Mouse (Mus musculus) stomach, postnatal 0 days (tissue): ENCODE data around the gene Prss28.

Source experiments
- CTCF ChIP-seq: IDR thresholded peaks from 2 replicates; pipeline ENCODE4 v1.5.1; 2016; ENCODE audit warnings: antibody characterized with exemption, low read depth, mild to moderate bottlenecking, moderate library complexity
- EP300 ChIP-seq: optimal IDR thresholded peaks from 2 replicates; pipeline ENCODE3; 2016; ENCODE audit warnings: antibody characterized with exemption

DNA sequence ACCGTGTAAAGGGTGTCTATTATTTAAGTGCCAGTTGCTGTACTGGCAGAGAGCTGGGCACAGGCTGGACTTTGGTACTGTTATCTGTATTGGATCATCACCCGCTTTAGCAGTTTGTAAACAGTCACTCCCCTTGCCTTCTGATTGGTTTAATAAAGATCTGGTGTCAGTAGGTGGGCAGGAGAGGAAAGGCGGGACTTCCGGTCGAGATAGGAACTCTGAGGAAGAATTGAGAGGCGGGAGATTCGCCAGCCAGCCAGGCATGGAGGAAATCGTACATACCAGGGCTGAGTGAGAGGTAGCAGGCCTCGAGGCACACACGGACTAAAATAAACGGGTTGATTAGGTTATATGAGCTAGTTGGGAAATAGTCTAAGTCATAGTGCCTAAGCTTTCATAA is 26.3 kb upstream of the Prss28 start:
- TF ChIP-seq CTCF (no peak), EP300 (no peak)
